Mouse (Mus musculus) embryo, embryonic 9.5 days (tissue): ENCODE results near the gene Pcca.
A peak's percentile ranks its signal among the peaks of the same experiment; 100 is the strongest.

ENCODE experiments used
- DNase-seq: peaks from one replicate; pipeline ENCODE4 v3.0.0-alpha.2; 2017; ENCODE audit errors: extremely low spot score

Gene Pcca

DNA sequence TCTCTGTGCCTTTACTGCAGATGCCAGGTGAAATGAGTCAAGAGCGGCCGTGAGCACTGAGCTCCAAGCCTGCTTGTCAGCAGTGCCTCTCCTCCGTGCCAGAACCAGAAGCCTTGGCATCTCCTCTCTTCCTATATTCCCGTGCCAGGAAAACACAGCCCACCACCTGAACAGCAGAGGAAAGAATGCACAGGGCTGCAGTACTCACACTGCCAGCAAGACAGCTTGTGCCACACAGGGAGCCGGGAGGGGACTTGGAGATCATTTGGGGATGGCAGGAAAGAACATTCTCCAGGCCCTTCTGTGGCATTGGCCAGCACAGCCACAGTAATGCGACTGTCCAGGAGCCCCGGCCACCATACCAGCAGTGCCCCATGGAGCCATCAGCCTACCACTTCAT is 351.8 kb downstream of the Pcca start:
- no peak for DNase-seq

DNA sequence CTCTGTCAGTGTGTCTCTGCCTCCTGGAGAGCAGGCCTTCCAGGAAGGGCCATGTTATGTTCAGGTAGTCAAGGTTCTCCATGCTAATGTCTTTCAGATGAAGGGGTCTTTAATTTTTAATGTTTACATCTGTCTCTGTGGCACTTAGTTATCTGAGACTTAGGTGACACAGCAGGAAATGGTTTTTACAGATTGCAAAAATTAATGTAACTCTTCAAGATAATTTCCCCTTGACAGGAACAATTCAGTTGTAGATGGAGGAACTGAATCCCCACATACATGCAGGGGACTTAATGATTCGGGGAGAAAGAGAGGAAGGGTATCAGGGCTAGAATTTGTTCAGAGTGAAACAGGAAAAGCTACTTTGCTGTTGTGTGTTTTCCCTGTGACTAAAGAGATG is 353.2 kb downstream of the Pcca start:
- no peak for DNase-seq

DNA sequence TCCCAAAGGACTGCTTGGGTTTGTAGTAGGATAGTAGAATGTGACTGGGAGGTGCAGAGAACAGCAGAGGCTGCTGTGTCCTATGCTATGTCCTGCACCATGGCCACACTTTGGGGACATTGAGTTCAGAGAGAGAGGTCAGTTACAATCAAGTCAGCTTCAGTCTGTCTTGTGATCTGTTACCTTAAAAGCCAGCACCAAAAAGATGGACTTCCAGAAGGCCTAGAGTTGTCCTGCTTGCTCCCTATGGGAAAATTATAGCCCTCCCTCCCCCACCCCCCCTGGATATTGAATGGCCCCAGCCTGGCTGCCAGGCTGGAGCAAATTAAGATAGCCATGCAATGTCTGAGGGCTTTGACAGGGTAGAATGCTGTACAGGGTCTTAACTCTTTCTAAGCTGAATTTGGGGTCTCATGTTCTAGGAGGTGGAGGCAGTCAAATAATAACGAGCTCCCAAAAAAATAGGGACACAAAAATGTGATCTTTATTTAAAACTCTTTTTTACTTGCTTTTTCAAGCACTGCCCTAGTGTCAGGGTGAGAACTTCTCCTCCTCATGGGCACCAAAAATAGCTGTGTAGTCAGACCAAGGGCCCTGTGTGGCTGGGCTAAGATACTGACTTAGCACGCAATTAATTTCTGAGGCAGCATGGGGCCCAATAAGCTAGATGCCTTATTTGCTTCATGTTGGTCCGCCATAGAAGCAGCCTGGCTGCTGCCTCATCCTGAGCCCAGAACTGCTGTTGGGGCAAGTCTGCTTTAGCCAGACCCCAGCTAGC is 353.8 kb downstream of the Pcca start:
- DNase-seq: no peak

DNA sequence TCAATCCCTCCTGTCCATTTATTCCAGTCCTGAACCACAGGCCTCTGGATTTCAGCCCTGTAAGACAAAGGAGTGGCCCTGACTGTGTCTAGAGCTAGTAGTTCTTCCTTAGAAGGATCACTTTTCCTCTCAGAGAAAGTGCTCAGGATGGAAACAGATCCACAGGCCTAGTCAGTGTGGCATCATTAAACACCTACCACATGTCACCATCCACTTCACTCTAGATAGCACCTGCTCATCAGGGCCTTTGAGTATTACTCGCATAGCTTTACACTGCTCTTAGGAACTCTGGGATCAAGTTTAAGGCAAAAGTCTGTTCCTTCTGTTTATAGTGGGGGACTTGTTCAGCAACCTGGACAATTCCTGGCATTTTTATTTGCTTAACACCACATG is 354.4 kb downstream of the Pcca start:
- no peak for DNase-seq

DNA sequence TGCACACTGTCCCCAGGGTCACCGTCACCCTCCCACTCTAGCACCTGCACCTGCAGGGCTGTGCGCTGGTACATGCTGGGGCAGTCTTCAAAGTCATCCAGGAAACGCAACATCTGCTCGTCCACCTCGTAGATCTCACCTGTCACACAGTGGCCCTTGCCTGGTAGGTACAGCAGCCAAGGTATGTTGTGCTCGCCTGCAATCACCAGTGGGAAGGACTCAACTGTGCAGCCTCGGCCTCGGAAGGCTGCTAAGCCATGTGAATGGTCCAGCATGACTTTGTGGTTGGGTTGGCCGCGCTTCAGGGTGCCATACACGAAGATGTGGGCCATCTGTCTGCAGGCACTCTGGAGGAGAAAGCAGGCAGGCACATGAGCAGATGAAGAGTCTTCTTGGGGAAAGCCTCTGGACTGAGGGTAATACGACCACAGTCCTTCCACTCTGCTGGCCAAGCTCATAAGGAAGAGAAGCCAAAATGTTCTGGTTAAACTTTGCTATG is 357.4 kb downstream of the Pcca start:
- DNase-seq: no peak

DNA sequence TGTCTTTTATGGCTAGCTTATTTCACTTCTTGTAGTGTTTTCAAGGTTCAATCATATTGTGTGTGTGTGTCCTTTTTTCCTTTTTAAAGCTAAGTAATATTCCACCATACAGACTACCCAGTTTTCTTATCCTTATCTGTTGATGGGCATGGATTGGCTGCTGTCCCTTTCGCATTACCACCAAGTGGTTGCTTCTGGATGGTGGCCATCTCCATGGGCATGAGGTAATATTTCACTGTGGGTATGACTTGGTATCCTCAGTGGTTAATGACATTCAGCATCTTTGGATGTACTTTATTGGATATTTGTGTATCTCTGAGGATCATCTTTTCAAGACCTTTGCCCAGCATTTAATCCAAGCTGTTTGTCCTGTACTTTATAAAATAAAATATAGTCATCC is 362.0 kb downstream of the Pcca start:
- no peak for DNase-seq

DNA sequence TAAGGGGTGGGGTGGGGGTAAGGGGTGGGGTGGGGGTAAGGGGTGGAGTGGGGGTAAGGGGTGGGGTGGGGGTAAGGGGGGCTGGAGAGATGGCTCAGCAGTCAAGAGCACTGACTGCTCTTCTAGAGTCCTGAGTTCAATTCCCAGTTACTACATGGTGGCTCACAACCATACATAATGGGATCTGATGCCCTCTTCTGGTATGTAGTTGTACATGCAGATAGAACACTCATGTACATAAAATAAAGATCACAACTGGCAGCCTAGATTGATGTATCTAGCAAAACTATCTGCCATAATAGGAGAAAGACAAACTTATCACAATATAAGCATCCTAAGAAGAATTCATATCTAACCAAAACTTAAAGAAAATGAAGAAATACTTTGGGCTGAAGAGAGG is 364.4 kb downstream of the Pcca start:
- no peak for DNase-seq

DNA sequence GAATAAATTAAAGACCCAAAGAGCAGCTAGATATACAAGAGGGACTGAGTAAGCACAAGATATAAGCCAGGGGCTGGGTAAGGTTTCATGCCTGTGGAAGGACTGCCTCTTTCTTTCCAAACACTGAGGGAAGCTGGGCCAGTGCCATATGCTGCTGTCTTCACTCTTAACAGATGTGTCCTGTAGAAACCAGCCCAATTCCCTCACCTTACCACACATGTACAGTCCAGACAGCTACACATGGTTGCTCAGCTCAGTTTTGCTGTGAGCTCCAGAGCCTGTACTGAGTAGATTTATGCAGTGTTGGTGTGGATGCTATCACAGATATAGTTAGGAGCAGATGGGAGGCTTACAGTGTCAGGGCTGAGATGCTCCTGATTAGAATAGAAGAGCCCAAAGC is 366.6 kb downstream of the Pcca start:
- DNase-seq: no peak

DNA sequence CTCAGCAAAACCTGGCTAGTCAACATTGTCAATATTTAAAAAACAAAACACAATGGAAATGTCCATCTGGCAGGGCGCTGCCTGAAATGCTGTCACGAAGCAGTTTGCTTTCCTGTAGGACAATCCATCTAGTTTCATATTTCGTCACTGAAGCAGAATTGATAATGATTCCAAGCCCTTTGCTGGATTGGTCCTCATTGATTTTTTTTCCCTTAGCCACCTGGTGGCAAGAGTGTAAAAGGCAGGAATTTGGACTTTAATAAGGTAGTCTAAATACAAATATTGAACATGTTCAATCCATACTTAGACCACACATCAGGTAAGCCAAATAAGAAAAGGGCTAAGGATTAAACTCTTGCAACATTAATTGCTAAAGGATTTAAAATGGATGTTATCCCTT is 367.1 kb downstream of the Pcca start:
- no peak for DNase-seq

DNA sequence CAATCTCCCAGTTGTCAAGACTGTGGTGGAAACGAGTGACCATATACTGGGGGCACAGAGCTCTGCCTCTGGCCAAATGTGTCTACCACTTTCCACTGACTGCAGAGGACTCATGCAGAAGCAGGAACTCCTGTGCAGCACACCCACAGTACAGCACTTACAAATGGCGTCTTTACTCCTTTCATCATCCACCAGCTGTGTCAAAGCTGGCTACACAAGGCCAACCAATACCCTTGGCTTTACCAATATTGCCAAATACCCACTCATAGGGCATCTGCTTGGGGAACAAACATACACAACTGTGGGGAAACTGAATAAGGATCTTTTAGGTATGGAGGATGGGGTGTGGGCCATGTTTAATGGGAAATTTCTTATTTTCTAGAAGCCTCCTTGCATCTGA is 367.6 kb downstream of the Pcca start:
- DNase-seq: no peak

DNA sequence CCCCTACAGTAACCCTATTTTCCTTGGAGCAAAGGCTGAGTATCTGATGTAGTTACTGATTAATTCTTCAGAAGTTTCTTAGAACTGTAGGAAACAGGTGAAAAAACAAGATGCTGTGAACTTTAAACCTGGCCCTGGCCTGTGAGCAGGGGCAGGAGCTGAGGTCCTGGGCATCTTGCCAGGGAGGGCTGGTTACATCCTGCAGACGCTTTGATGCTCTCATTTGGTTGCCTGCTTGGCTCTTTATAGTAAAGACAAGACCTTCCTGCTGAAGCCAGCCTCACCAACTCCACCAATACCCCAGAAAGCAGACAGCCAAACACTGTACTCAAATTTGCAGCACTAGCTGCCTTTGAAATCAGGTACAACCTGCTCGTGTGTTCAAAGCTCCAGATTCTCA is 368.0 kb downstream of the Pcca start:
- DNase-seq: no peak

DNA sequence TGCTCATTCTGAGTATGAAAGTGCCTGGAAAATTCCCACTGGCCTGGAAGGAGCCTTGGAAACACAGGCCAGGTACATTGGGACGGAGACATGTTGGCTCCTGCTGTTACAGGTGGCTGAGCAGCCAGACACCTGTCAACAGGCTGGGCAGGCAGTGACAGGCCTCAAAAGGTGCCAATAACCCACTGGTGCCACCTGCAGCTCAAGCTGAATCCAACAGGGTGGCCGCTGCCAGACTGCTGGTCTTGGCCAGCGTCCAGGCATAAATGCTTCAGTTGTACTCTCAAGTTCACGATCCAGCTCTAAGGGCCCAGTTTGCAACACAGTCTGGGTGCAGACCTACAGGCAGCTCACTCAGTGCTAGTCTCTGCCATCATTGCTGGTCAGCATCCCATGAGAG is 368.8 kb downstream of the Pcca start:
- no peak for DNase-seq

DNA sequence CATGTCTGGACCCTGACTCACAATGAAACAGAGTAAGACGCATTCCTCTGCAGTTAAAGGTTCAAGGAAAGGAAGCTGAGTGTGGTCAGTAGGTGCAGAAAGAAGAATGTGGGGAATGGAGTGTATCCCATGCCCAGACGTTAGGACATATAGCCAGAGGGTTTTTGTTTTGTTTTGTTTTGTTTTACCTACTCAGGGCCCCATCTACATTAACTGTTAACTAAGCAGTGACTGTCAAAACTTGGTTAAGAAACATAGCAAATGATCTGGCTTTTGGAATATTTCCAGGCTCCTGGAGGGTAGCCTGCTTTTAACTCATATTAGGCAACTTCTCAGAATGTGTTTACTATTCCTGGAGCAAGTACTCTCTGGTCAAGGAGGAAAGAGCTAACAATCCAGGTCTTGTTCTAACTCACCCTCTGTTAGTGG is 369.8 kb downstream of the Pcca start:
- DNase-seq: no peak

DNA sequence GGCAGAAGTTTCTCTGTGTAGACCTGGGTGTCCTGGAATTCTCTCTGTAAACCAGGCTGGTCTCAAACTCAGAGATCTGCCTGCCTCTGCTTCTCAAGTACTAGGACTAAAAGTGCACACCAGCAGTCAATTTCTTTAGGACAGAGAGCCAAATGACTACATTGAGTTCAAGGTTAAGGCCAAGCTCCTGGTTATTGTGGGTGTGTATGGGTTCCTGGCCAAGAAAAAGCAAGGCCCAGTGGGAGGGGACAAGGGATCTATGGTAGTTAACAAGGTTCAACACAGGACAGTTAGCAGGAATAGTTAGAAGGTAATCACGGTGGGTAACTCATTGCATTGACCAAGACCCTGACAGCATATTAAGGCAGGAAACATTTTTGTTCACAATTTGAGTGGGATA is 370.9 kb downstream of the Pcca start:
- no peak for DNase-seq

DNA sequence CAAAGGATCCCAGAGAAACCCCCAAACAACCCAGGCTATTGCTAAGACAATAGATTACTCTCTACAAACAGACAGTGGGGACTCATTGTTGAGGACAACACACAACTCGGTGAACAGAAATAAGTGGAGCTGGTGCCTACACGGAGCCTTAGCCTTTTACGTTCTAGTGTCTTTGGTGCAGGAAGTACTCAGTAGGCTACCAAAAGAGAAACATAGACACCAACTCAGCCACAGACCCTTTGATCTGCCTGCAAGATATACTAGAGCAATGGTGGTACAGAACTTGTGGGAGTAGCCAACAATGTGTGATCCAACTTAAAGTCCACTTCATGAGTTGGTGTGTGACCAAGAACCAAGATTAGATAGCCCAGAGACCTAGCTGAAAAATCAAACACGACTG is 374.0 kb downstream of the Pcca start:
- DNase-seq: no peak

DNA sequence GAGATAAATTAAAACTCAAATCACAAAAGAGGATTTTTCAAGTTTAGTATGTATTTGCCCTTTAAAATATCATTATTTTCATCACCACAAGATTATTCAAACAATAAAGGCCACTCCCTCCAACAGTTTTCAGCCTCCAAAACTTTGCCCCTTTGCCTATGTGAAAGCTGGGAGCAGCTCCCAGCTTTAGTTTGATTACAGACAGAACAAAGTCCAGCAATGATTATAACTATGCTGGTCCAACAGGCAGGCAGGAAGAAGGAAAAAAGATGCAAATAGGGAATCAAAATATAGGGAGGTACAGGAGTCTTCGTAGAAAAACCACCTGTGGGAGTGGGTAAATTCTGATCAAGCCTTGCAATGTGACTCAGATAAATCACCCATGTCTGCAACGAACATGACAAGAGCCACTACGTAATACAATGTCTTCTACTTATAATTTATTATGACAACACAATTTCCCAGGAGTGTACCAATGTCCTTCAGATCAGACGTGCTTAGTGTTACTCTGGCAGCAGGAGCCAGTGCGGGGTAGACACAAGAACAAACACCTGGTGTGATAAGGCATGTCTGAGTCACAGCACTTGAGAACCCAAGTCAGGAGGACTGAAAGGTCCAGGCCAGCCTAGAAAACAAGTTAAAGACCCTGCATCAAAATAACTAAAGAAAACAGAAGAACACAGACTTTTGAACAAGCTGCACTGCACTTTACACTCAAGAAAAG is 375.4 kb downstream of the Pcca start:
- no peak for DNase-seq

DNA sequence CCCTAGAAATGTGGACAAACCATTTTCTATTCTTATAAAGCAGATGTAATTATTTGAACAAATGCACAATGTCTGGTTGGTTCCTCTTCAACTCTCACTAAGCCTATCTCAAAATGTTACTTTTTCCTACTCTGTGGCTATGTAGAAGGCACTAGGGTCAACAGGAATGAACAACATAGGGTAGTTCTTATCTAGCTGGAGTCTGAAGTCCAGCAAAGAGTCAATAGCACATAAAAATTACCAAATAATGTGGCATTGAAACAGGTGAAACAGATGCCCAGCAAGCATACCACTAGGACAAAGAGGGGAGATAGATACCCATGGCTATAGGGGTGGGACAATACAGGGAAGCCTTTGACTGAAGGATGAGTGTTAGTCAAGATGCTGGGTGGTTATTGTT is 377.1 kb downstream of the Pcca start:
- DNase-seq: no peak

DNA sequence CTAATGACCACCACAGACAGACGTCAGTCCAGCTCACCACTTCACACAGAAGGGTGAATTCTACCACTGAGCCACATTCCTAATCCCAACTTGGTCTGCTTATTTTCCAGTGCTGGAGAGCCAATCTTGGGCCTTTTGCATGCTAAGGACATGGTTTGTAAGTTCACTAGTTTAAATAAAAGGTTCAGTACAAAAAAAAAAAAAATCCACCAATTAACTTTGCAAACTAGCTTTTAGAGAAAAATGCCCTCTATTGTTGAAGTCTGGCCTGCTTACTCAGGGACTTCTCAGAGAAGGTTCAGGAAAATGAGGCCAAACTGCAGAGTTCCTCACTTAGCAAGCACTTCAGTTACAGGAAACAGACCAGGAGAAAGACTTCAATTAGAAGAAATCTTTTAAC is 378.0 kb downstream of the Pcca start:
- DNase-seq: no peak

DNA sequence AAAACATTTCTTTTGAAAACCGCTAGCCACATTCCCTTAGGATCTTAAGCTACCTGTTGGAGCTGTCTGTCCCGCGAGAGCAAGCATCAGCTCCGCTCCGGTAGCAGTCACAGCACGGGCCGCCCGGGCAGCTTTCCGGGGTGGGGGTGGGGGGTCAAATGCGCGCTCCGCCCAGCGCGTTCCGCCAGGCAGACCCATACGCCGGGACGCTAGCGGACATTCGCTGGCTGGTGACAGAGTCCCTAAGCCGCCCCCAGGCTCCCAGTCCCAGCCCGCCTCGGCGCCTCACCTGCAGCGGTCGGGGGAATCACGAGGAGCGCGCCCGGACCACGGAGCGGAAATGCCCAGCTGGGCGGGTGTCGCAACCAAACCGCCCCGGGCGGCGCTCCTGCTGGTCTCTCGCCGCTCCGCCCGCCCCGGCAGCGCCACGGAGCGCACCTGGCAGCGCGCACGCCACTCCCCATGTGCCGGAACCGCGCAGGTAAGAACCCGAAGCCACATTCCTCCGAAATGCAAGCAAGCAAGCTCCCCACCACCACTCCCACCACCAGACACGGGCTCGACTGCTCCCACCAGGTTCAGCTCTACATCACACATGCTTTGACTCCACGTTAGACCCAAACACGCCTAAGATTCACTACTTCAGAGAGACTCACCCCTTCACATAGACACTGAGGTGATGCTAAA is 378.8 kb downstream of the Pcca start:
- DNase-seq: peak; percentile 73

DNA sequence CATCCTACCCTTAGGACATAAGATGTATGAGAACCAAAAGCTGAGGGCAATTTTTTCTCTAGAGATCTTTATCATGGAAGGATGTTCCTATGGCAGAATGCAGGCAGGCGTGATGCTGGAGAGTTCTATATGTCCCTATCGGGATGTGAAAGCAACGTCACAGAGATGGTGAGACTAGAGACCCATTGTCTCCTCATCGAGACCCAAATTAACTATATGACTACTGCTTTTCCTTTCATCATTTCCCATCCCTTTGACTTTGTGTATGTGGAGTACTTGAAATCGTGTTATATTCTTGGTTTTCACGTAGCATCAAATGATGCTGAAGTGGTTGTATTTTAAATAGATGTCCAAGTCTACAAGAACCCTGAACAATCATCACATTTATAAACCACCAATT is 379.5 kb downstream of the Pcca start, which contains the start of gene Ggact:
Gene Ggact (minus strand): TSS at position 101 of the 400 bp plus-strand sequence.
- no peak for DNase-seq

DNA sequence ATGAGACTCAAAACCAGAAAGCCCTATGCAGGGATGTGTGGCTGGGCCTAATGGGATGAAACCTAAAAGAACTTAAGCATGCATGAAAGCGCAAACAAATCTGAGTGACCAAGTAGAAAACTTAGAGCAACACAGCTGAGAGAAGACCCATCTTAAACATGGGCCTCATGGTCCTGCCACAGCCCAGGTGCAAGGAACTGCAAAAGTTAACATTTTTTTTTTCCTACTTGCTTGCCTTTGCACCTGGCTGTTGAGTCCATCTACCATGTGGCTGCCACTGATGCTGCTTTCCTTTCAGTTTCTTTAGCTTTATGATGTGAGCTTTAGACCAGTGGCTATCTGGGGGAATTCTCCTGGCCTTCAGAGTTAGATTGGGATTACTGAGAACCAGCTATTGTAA is 383.6 kb downstream of the Pcca start:
- no peak for DNase-seq

DNA sequence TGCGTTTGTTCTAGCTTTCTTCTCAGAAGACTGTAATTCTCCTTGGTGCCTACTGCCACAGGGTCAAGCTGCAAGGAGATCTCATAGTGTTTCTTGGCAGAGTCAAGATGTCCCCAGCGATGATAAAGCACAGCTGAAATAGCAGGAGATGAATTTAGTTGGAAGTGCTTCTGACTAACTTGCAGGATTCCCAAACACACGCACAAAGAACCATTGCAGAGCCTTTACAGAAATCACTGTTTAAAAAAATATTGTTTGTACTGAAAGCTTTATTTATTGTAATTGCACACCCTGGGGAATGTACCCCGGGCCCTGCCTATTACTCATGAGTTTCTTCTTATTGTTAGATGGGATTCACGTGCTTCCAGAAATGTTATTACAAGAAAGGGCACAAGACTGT is 385.9 kb downstream of the Pcca start:
- DNase-seq: no peak

DNA sequence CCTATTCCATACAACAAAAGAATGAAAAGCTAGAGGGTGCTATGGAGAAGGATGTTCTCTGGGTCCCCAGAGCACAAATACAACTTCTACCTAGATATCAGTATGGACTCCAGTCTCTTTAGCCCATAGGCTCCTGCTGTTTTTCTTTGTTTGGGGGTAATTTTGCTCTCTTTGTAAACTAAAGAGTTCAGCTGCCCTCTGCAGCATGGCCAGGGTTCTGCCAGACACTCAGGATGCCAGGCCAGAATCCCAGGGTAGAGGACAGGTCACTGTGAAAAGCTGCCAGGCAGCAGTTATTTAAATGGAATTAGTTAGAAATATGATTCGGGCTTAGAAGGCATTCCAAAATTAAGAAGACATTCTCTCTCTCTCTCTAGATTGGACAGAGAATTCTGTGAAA is 402.3 kb downstream of the Pcca start:
- no peak for DNase-seq
